Mouse (Mus musculus): ENCODE data around the gene Tecpr1. TPM values are rescaled to one million over a fixed set of nuclear protein-coding genes. Genes with fewer than 3 reads are reported as not detected.
A peak's percentile ranks its signal among the peaks of the same experiment; 100 is the strongest.

Tecpr1 gene
- polyA plus RNA-seq, 1 experiment from 2014 or later, result 15.4 TPM

- 74% methylated on average over 5 of the region's 5 CpGs for WGBS
- H3K27me3 ChIP-seq (ENCODE audit: control insufficient read depth, insufficient read depth, low read length), result no peaks in the 10 kb centered on the region
- TF ChIP-seq EP300 (optimal IDR thresholded peaks at IDR 0.05), result no peak
- no peak for TF ChIP-seq CTCF (IDR thresholded peaks at IDR 0.05; ENCODE audit: low read depth)
- no peak for ATAC-seq (ENCODE audit: low FRiP score, low TSS enrichment)
- no peaks in the 10 kb centered on the region; the same call in 1 of the 2 replicates for H3K36me3 ChIP-seq (ENCODE audit: control insufficient read depth, insufficient read depth, low read length)
- no peak overlapping the region for H3K4me2 ChIP-seq (replicated peaks; ENCODE audit: low read depth)
- peak overlapping the region; percentile 73 for H3K27ac ChIP-seq (replicated peaks)
- no peak for DNase-seq (ENCODE audit: low spot score)
- H3K4me3 ChIP-seq (ENCODE audit: low read depth, low read length), result no peak overlapping the region
- H3K9ac ChIP-seq (ENCODE audit: low read length), result no peak overlapping the region
- H3K4me1 ChIP-seq (replicated peaks; ENCODE audit: control insufficient read depth, insufficient read depth), result peaks cover 2% of the 10 kb centered on the region; the same call in 1 of the 2 replicates
- H3K9me3 ChIP-seq (ENCODE audit: control insufficient read depth, low read length), result no peaks in the 10 kb centered on the region
These were observed 61.2 kb downstream of the Tecpr1 start for GRCm38 (mm10) chr5:144162080-144162812.

- H3K9me3 ChIP-seq (ENCODE audit: control insufficient read depth, low read length), result no peaks in the 10 kb centered on the region
- H3K27ac ChIP-seq (replicated peaks), result peak overlapping the region; percentile 91
- H3K4me2 ChIP-seq (replicated peaks; ENCODE audit: low read depth), result no peak overlapping the region
- 72% methylated on average over 8 of the region's 8 CpGs for WGBS
- no peak overlapping the region for H3K9ac ChIP-seq (ENCODE audit: low read length)
- H3K4me1 ChIP-seq (replicated peaks; ENCODE audit: control insufficient read depth, insufficient read depth), result peaks cover 2% of the 10 kb centered on the region; the same call in 1 of the 2 replicates
- peak; percentile 57 for DNase-seq (ENCODE audit: low spot score)
- no peak overlapping the region for H3K4me3 ChIP-seq (ENCODE audit: low read depth, low read length)
- peak; percentile 77 for ATAC-seq (ENCODE audit: low FRiP score, low TSS enrichment)
- no peaks in the 10 kb centered on the region for H3K27me3 ChIP-seq (ENCODE audit: control insufficient read depth, insufficient read depth, low read length)
- peaks cover 5% of the 10 kb centered on the region; the same call in 1 of the 2 replicates for H3K36me3 ChIP-seq (ENCODE audit: control insufficient read depth, insufficient read depth, low read length)
- TF ChIP-seq EP300 (optimal IDR thresholded peaks at IDR 0.05) (no peak), CTCF (IDR thresholded peaks at IDR 0.05; ENCODE audit: low read depth) (no peak)
These were observed 64.3 kb downstream of the Tecpr1 start for GRCm38 (mm10) chr5:144159137-144159536.

- peaks cover 2% of the 10 kb centered on the region; the same call in 1 of the 2 replicates for H3K4me1 ChIP-seq (replicated peaks; ENCODE audit: control insufficient read depth, insufficient read depth)
- ATAC-seq (ENCODE audit: low FRiP score, low TSS enrichment), result peak; percentile 96
These were observed 64.8 kb downstream of the Tecpr1 start for GRCm38 (mm10) chr5:144158604-144159003.

DNA sequence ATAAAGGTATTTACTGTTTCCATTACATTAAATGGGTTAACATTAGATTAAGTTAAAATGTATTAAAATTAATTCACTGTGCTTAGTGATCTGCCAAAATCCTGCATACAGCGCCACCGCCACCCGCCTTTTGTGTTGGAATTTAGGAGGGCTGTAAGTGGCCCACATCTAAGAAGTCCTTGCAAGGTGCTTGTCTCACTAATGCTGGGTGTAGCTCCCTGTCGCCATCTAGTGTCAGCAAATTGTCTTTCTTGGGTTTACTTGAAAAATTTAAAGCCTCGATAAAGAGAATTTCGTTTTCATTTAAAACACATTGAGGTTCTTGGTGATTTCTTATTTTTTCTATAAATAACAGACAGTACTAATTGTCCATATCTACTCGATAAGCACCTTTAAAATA, 68.9 kb downstream of the Tecpr1 start:
- H3K4me3 ChIP-seq (ENCODE audit: low read depth, low read length), result no peak overlapping the region
- ATAC-seq (ENCODE audit: low FRiP score, low TSS enrichment) (no peak), DNase-seq (ENCODE audit: low spot score) (peak; percentile 69)
- H3K9ac ChIP-seq (ENCODE audit: low read length), result no peak overlapping the region; the same call in 1 of the 2 replicates
- H3K4me2 ChIP-seq (replicated peaks; ENCODE audit: low read depth), result no peak overlapping the region
- no peak overlapping the region for H3K27ac ChIP-seq (replicated peaks)
- H3K4me1 ChIP-seq (replicated peaks; ENCODE audit: control insufficient read depth, insufficient read depth), result peaks cover 2% of the 10 kb centered on the region; the same call in 1 of the 2 replicates
- peak; percentile 89 for TF ChIP-seq CTCF (IDR thresholded peaks at IDR 0.05; ENCODE audit: low read depth)
- no peak for TF ChIP-seq EP300 (optimal IDR thresholded peaks at IDR 0.05)
- H3K27me3 ChIP-seq (ENCODE audit: control insufficient read depth, insufficient read depth, low read length), result no peaks in the 10 kb centered on the region
- H3K36me3 ChIP-seq (ENCODE audit: control insufficient read depth, insufficient read depth, low read length), result peaks cover 8% of the 10 kb centered on the region; the same call in 1 of the 2 replicates
- WGBS, result 25% methylated on average over 7 of the region's 7 CpGs
- H3K9me3 ChIP-seq (ENCODE audit: control insufficient read depth, low read length), result no peaks in the 10 kb centered on the region

More at GRCm38 (mm10) chr5:144158604-144159003, 64.8 kb downstream of the Tecpr1 start:
- 17% methylated on average over 4 of the region's 4 CpGs for WGBS
- H3K4me3 ChIP-seq (ENCODE audit: low read depth, low read length), result no peak overlapping the region
- H3K9ac ChIP-seq (ENCODE audit: low read length), result no peak overlapping the region
- H3K9me3 ChIP-seq (ENCODE audit: control insufficient read depth, low read length), result no peaks in the 10 kb centered on the region
- H3K36me3 ChIP-seq (ENCODE audit: control insufficient read depth, insufficient read depth, low read length), result peaks cover 8% of the 10 kb centered on the region; the same call in 1 of the 2 replicates
- H3K27ac ChIP-seq (replicated peaks), result peak overlapping the region; percentile 91
- peak; percentile 91 for DNase-seq (ENCODE audit: low spot score)
- H3K4me2 ChIP-seq (replicated peaks; ENCODE audit: low read depth), result no peak overlapping the region
- TF ChIP-seq EP300 (optimal IDR thresholded peaks at IDR 0.05) (no peak), CTCF (IDR thresholded peaks at IDR 0.05; ENCODE audit: low read depth) (no peak)
- no peaks in the 10 kb centered on the region for H3K27me3 ChIP-seq (ENCODE audit: control insufficient read depth, insufficient read depth, low read length)

DNA sequence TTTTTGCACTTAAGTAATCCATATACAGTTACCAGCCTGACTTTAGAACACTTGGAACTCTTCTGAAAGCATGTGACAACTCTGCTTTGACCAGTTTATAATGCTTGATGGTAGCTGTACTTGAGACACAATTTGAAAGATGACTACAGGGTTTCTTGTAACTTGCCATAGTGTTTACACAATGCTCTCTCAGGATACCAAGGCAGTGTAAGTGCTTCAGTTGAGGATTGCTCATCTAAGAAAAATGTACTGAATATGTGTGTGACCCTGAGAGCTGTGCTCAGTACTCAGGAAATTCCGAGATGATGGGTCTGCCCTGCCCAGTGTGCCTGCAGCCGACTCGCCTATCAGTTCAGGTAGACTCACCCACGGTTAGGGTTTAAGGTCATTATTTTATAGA, 72.1 kb downstream of the Tecpr1 start:
- no peak overlapping the region for H3K4me3 ChIP-seq (ENCODE audit: low read depth, low read length)
- WGBS, result 76% methylated on average over 4 of the region's 4 CpGs
- H3K9me3 ChIP-seq (ENCODE audit: control insufficient read depth, low read length), result no peaks in the 10 kb centered on the region
- H3K9ac ChIP-seq (ENCODE audit: low read length), result no peak overlapping the region
- peaks cover 16% of the 10 kb centered on the region for H3K36me3 ChIP-seq (ENCODE audit: control insufficient read depth, insufficient read depth, low read length)
- H3K4me1 ChIP-seq (replicated peaks; ENCODE audit: control insufficient read depth, insufficient read depth), result no peaks in the 10 kb centered on the region
- no peaks in the 10 kb centered on the region for H3K27me3 ChIP-seq (ENCODE audit: control insufficient read depth, insufficient read depth, low read length)
- no peak for DNase-seq (ENCODE audit: low spot score)
- no peak for TF ChIP-seq CTCF (IDR thresholded peaks at IDR 0.05; ENCODE audit: low read depth)
- TF ChIP-seq EP300 (optimal IDR thresholded peaks at IDR 0.05), result no peak
- no peak for ATAC-seq (ENCODE audit: low FRiP score, low TSS enrichment)
- H3K27ac ChIP-seq (replicated peaks), result no peak overlapping the region
- H3K4me2 ChIP-seq (replicated peaks; ENCODE audit: low read depth), result no peak overlapping the region

DNA sequence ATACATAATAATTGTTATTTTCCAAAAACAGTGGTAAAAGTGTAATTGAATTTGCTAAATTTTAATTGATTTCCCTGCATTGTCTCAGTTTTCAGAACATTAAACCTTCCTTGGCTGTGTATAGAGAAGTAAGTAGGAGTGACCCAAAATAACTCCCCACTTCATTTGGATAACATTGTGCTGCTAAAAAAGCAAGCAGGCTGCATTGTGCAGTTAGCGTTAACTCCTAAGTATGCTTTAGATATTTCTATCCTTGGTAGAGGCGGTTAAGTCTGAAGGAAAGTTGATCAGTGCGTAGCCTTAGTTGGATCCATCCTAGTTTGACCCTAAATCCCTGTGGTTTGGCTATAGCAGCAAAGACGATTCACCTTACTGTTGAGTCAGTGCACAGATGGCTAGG, 73.9 kb downstream of the Tecpr1 start:
- 97% methylated on average over 4 of the region's 4 CpGs for WGBS
- ATAC-seq (ENCODE audit: low FRiP score, low TSS enrichment) (no peak), DNase-seq (ENCODE audit: low spot score) (no peak)
- Histone ChIP-seq H3K4me1 (replicated peaks; ENCODE audit: control insufficient read depth, insufficient read depth) (no peaks in the 10 kb centered on the region), H3K4me2 (replicated peaks; ENCODE audit: low read depth) (no peak overlapping the region), H3K36me3 (ENCODE audit: control insufficient read depth, insufficient read depth, low read length) (peaks cover 16% of the 10 kb centered on the region), H3K9ac (ENCODE audit: low read length) (no peak overlapping the region), H3K9me3 (ENCODE audit: control insufficient read depth, low read length) (no peaks in the 10 kb centered on the region), H3K27ac (replicated peaks) (no peak overlapping the region), H3K4me3 (ENCODE audit: low read depth, low read length) (no peak overlapping the region), H3K27me3 (ENCODE audit: control insufficient read depth, insufficient read depth, low read length) (no peaks in the 10 kb centered on the region)
- TF ChIP-seq CTCF (IDR thresholded peaks at IDR 0.05; ENCODE audit: low read depth) (no peak), EP300 (optimal IDR thresholded peaks at IDR 0.05) (no peak)
